Mouse (Mus musculus): Measurements from ENCODE around the gene Havcr2. TPM values are rescaled to one million over a fixed set of nuclear protein-coding genes. Genes with fewer than 3 reads are reported as not detected.
A peak's percentile ranks its signal among the peaks of the same experiment; 100 is the strongest.
"Not testable (repeated sequence)": the region's sequence is repeated elsewhere in the genome, so short reads cannot be mapped to it uniquely, and the experiment has no call there.

Gene Havcr2
- 1 to 10 TPM; 2.5 to 2.6 TPM for total RNA-seq (2021)

- DNase-seq (ENCODE audit: low spot score in 2 of 2), result no peak
- intact Hi-C loops (cut with DNase I), result no loop called here
These were observed at the start of gene Havcr2 for GRCm38 (mm10) chr11:46454453-46455045. Havcr2 (plus strand) TSS chr11:46454935.

- intact Hi-C loops (cut with DNase I), result no loop called here
- no peak for DNase-seq (ENCODE audit: low spot score in 2 of 2)
These were observed 49.7 kb upstream of the Havcr2 start for GRCm38 (mm10) chr11:46404986-46405385.

- DNase-seq (ENCODE audit: low spot score in 2 of 2), result no peak
- intact Hi-C loops (cut with DNase I), result no loop called here
These were observed 48.0 kb upstream of the Havcr2 start for GRCm38 (mm10) chr11:46406721-46407120.

- no peak for DNase-seq (ENCODE audit: low spot score in 2 of 2)
- intact Hi-C loops (cut with DNase I), result no loop called here
These were observed 44.6 kb upstream of the Havcr2 start for GRCm38 (mm10) chr11:46410018-46410563.

GRCm38 (mm10) chr11:46418438-46418837 is 36.3 kb upstream of the Havcr2 start:
- DNase-seq (ENCODE audit: low spot score in 2 of 2), result no peak
- intact Hi-C loops (cut with DNase I), result no loop called here

GRCm38 (mm10) chr11:46418860-46419259 is 35.9 kb upstream of the Havcr2 start:
- DNase-seq (ENCODE audit: low spot score in 2 of 2), result no peak
- intact Hi-C loops (cut with DNase I), result no loop called here

- intact Hi-C loops (cut with DNase I), result no loop called here
- no peak for DNase-seq (ENCODE audit: low spot score in 2 of 2)
These were observed 33.4 kb upstream of the Havcr2 start for GRCm38 (mm10) chr11:46421086-46421888.

- DNase-seq (ENCODE audit: low spot score in 2 of 2); intact Hi-C loops (cut with DNase I): not testable (repeated sequence)
These were observed 26.6 kb upstream of the Havcr2 start for GRCm38 (mm10) chr11:46428131-46428530.

GRCm38 (mm10) chr11:46430123-46430522 is 24.6 kb upstream of the Havcr2 start:
- DNase-seq (ENCODE audit: low spot score in 2 of 2), result no peak
- intact Hi-C loops (cut with DNase I), result loop anchor here (2.0 to 10.0 kb wide), 3 partner anchors 115 to 485 kb away; partner anchors contain the start of gene Lsm11

GRCm38 (mm10) chr11:46431129-46431528 is 23.6 kb upstream of the Havcr2 start:
- intact Hi-C loops (cut with DNase I), result loop anchor here (2.0 to 10.0 kb wide), 3 partner anchors 116 to 486 kb away; partner anchors contain the start of gene Lsm11
- DNase-seq (ENCODE audit: low spot score in 2 of 2), result peak; percentile 83

- DNase-seq (ENCODE audit: low spot score in 2 of 2), result no peak
- intact Hi-C loops (cut with DNase I), result loop anchor here (10.0 kb wide), 1 partner anchor 491 kb away; the partner anchor contains the start of gene Lsm11
These were observed 19.4 kb upstream of the Havcr2 start for GRCm38 (mm10) chr11:46435363-46435762.

GRCm38 (mm10) chr11:46436760-46437458 is 17.8 kb upstream of the Havcr2 start, which contains the start of gene Med7:
Med7 (plus strand) TSS chr11:46436925.
- intact Hi-C loops (cut with DNase I), result loop anchor here (10.0 kb wide), 1 partner anchor 492 kb away; the partner anchor contains the start of gene Lsm11

GRCm38 (mm10) chr11:46437459-46438000 is 17.2 kb upstream of the Havcr2 start:
- DNase-seq (ENCODE audit: low spot score in 2 of 2), result peak in 1 of 2 experiments; percentile 6
- intact Hi-C loops (cut with DNase I), result loop anchor here (10.0 kb wide), 1 partner anchor 493 kb away; the partner anchor contains the start of gene Lsm11

More at GRCm38 (mm10) chr11:46436760-46437458, 17.8 kb upstream of the Havcr2 start, which contains the start of gene Med7:
- peak; percentile 90 to 92 for DNase-seq (ENCODE audit: low spot score in 2 of 2)

- intact Hi-C loops (cut with DNase I), result loop anchor here (10.0 kb wide), 1 partner anchor 494 kb away; the partner anchor contains the start of gene Lsm11
These were observed 15.7 kb upstream of the Havcr2 start for GRCm38 (mm10) chr11:46439005-46439543.

GRCm38 (mm10) chr11:46441774-46442173 is 13.0 kb upstream of the Havcr2 start:
- intact Hi-C loops (cut with DNase I), result no loop called here
- no peak for DNase-seq (ENCODE audit: low spot score in 2 of 2)

More at GRCm38 (mm10) chr11:46439005-46439543, 15.7 kb upstream of the Havcr2 start:
- DNase-seq (ENCODE audit: low spot score in 2 of 2), result no peak

GRCm38 (mm10) chr11:46443152-46443551 is 11.6 kb upstream of the Havcr2 start:
- intact Hi-C loops (cut with DNase I), result no loop called here
- no peak for DNase-seq (ENCODE audit: low spot score in 2 of 2)

- no peak for DNase-seq (ENCODE audit: low spot score in 2 of 2)
- intact Hi-C loops (cut with DNase I), result no loop called here
These were observed 10.8 kb upstream of the Havcr2 start for GRCm38 (mm10) chr11:46443979-46444378.

GRCm38 (mm10) chr11:46446150-46446549 is 8.6 kb upstream of the Havcr2 start:
- intact Hi-C loops (cut with DNase I), result no loop called here
- DNase-seq (ENCODE audit: low spot score in 2 of 2), result no peak

All from left cerebral cortex, postnatal 36 days (tissue).